Mouse (Mus musculus): ENCODE measurements around the gene Mcfd2.

GRCm38 (mm10) chr17:87284482-87285040 lies 18.8 kb upstream of the Mcfd2 start:
- TF ChIP-seq CTCF (IDR thresholded peaks at IDR 0.05; ENCODE audit: insufficient read depth, low read depth, low read length) (no peak), POLR2A (IDR thresholded peaks at IDR 0.05; ENCODE audit: insufficient read depth, low read depth, low read length) (no peak)
